Mouse (Mus musculus): ENCODE data around the gene Fzd5. TPM values are rescaled to one million over a fixed set of nuclear protein-coding genes. Genes with fewer than 3 reads are reported as not detected.

The Fzd5 gene
- total RNA-seq, 2 experiments from 2014 or later: 1.0 to 1.1 TPM

- peak; percentile 99 for DNase-seq
- intact Hi-C loops (cut with DNase I): loop anchor here (5.0 kb wide), 1 partner anchor 73 kb away; the partner anchor contains the start of gene Mettl21a
Observed at GRCm38 (mm10) chr1:64690213-64691013, 47.1 kb downstream of the Fzd5 start, which contains the start of gene Ccnyl1. TSS of gene Ccnyl1 (plus strand) at chr1:64690455.

DNA sequence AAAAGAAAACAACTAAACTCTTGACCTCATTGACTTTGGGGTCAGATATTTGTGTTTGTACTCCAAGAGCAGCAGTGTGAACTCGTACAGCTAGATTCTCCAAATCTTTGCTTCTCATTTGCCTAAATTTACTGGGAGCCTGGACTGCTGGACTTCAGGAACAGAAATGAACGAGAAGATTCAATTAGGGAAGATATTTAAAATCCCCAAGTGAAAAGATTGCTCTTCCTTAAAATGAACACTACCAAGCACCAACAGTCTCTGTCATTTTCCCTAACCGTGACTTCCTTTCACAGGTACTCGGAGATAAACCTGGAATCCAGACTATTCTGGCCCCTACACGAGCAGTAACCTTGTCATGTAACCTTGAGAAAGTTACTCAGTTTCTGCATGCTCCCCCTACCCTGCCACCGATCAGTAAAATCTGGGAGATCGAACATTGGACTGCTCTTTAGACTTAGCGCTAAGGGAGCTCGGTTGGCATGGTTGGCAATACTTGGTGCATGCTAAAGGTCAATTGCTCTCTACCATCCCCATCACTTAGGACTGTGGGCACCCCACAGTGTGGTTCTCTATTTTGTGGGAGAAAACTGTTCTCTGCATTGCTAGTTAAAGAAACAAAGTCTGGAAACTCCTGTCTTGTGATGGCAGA, 47.9 kb downstream of the Fzd5 start:
- intact Hi-C loops (cut with DNase I): loop anchor here (5.0 kb wide), 1 partner anchor 72 kb away; the partner anchor contains the start of gene Mettl21a
- peak; percentile 1 for DNase-seq

- no peak for DNase-seq
- intact Hi-C loops (cut with DNase I): no loop called here
Observed at GRCm38 (mm10) chr1:64688046-64688445, 49.5 kb downstream of the Fzd5 start.

GRCm38 (mm10) chr1:64684440-64684839, 53.1 kb downstream of the Fzd5 start:
- intact Hi-C loops (cut with DNase I): no loop called here
- DNase-seq: no peak

DNA sequence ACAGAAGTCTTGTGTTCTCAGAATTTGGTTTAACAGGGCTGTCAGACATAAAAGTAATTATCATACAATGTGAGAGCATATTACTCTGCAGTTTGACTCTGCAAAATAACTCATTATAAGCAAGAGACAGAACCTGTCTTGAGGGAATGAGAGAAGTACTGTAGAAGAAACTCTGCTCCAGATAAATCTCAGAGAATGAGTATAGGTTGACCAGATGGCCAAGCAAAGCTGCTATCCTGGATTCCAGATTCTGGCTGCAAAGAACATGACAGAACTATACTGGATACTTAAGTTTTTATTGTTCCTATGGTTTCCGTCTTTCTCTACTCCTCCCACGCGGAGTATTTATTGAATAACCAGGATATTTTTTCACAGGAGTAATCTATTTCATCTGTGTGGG, 54.5 kb downstream of the Fzd5 start:
- no peak for DNase-seq

DNA sequence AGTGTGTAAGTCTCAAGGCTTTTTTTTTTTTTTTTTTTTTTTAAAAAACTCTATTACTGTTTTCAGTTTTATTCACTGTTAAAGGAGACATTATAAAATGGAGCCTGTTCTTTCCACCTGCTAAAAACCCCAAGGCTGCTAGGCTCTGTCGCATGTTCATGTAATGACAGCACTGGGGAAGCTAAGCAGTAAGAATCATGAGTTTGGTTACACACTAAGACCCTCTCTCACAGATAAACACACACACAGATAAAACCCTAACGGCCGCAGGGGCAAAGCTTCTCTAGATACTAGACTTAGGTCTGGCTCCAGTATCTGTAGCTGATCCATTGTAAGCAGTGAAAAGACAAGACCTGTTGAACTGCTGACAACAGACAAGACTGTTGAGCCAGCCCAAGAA, 56.1 kb downstream of the Fzd5 start:
- no peak for DNase-seq
- intact Hi-C loops (cut with DNase I): no loop called here

More for the DNA sequence above, 54.5 kb downstream of the Fzd5 start:
- intact Hi-C loops (cut with DNase I): no loop called here

Other genes starting within 250 kb of the Fzd5 start
- 10 to 100 TPM; 53.8 to 62.6 TPM for gene Creb1, start 205.1 kb downstream of the Fzd5 start, total RNA-seq (2021)
- 1 to 10 TPM; 7.4 to 8.1 TPM for gene Mettl21a, start 120.5 kb downstream of the Fzd5 start, total RNA-seq (2021)
- 10 to 100 TPM; 30.6 to 33.1 TPM for gene Ccnyl1, start 47.3 kb downstream of the Fzd5 start, total RNA-seq (2021)
- 10 to 100 TPM; 22.2 to 25.2 TPM for gene Plekhm3, start 219.1 kb upstream of the Fzd5 start, total RNA-seq (2021)